Comparison of ENCODE assay signal across 42 mouse cellular contexts in the genomic region with DNA sequence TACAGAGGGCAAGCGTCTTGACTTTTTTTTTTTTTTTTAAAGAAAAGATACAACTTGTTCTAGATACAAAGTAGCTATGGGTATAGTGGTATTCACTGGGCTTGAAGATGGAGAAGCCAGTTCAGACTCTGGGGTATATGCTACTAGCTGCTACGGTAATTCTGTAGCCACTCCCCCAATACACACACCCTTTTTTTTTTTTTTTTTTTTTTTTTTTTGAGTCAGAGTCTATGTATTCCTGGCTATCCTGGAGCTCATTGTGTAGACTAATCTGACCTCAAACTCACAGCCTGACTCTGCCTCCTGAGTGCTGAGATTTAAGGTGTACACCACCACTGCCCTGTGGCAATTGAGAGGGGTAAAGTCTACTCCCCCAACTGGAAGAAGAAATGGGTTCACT. TPM values are rescaled to one million over a fixed set of nuclear protein-coding genes. Genes with fewer than 3 reads are reported as not detected.
"Had no signal": no experiment of that assay in that cellular context is flagged by ENCODE, and none has a peak within 500 bp of the region (broad histone marks: within the 10 kb centered on the region; RNA-seq: fewer than 3 reads in every experiment).

No protein-coding gene starts in this region.

- H3K27me3 ChIP-seq: hindbrain, embryonic 15.5 days had no signal

- H3K27ac ChIP-seq: heart, embryonic 13.5 days; heart, embryonic 15.5 days; hindbrain, embryonic 10.5 days; hindbrain, embryonic 12.5 days; hindbrain, embryonic 13.5 days; hindbrain, embryonic 14.5 days; hindbrain, embryonic 15.5 days; hindbrain, postnatal 0 days; intestine, embryonic 15.5 days; kidney, embryonic 15.5 days; kidney, postnatal 0 days; layer of hippocampus, adult 2 months; left cerebral cortex, adult 2 months had no signal

- H3K4me3 ChIP-seq: heart, embryonic 12.5 days; heart, embryonic 13.5 days; heart, embryonic 15.5 days; hindbrain, embryonic 10.5 days; hindbrain, embryonic 12.5 days; hindbrain, embryonic 13.5 days; hindbrain, embryonic 15.5 days; intestine, embryonic 15.5 days; kidney, embryonic 15.5 days; layer of hippocampus, adult 2 months; left cerebral cortex, adult 2 months had no signal

- ATAC-seq: hindbrain, embryonic 16.5 days; hindbrain, postnatal 0 days; inflammation-experienced regulatory T-cells, adult 6 months; intestine, embryonic 15.5 days; intestine, embryonic 16.5 days; intestine, postnatal 0 days had no signal

- DNase-seq: heart, postnatal 10 days; heart, postnatal 14 days; heart, postnatal 36 days; heart, postnatal 4 days; kidney, adult 11 months; kidney, adult 18-20 months; kidney, adult 8-10 months; kidney, adult 9 months; kidney, postnatal 14 days; kidney, postnatal 25 days; kidney, postnatal 36 days; kidney, postnatal 4 days; layer of hippocampus, adult 9-11 months; layer of hippocampus, postnatal 36 days had no signal

- H3K4me1 ChIP-seq: intestine, embryonic 15.5 days had no signal

- H3K36me3 ChIP-seq: heart, embryonic 12.5 days; heart, embryonic 13.5 days; heart, embryonic 15.5 days; hindbrain, embryonic 10.5 days; hindbrain, embryonic 12.5 days; hindbrain, embryonic 13.5 days; hindbrain, embryonic 15.5 days; intestine, embryonic 15.5 days; kidney, embryonic 15.5 days had no signal

- H3K9me3 ChIP-seq: heart, embryonic 12.5 days; heart, embryonic 13.5 days; heart, embryonic 15.5 days; hindbrain, embryonic 10.5 days; hindbrain, embryonic 12.5 days; hindbrain, embryonic 13.5 days; hindbrain, embryonic 15.5 days; intestine, embryonic 15.5 days; kidney, embryonic 15.5 days had no signal

- H3K4me2 ChIP-seq: heart, embryonic 11.5 days; heart, embryonic 12.5 days; heart, embryonic 13.5 days; heart, embryonic 15.5 days; hindbrain, embryonic 12.5 days; hindbrain, embryonic 13.5 days; hindbrain, embryonic 14.5 days; hindbrain, embryonic 15.5 days; intestine, embryonic 15.5 days; kidney, embryonic 15.5 days had no signal

- H3K9ac ChIP-seq: heart, embryonic 12.5 days; heart, embryonic 13.5 days; heart, embryonic 15.5 days; hindbrain, embryonic 12.5 days; hindbrain, embryonic 13.5 days; hindbrain, embryonic 14.5 days; hindbrain, embryonic 15.5 days; intestine, embryonic 15.5 days; kidney, embryonic 15.5 days had no signal

RNA-seq across cellular contexts. Expression of gene Ptpn7, which starts 10.0 kb away (rescaled TPM):
- total RNA-seq: layer of hippocampus, adult 18-20 months; layer of hippocampus, adult 2 months; layer of hippocampus, postnatal 14 days; layer of hippocampus, postnatal 36 days had no signal

RNA-seq across cellular contexts. Expression of gene Gpr37l1, which starts 25.0 kb away (rescaled TPM):
- total RNA-seq: hematopoietic stem cell, adult 5-6 weeks had no signal
- polyA plus RNA-seq: heart, embryonic 11.5 days; heart, embryonic 12.5 days; heart, embryonic 13.5 days; heart, embryonic 14.5 days; heart, embryonic 15.5 days; heart, embryonic 16.5 days; heart, postnatal 0 days; hindbrain, embryonic 10.5 days; hindbrain, embryonic 11.5 days; inflammation-experienced regulatory T-cells, adult 6 months; kidney, embryonic 14.5 days; kidney, embryonic 15.5 days; kidney, embryonic 16.5 days; kidney, postnatal 0 days had no signal

RNA-seq across cellular contexts. Expression of gene Lgr6, which starts 37.4 kb away (rescaled TPM):
- total RNA-seq: hematopoietic stem cell, adult 5-6 weeks had no signal
